Mouse (Mus musculus) stomach, postnatal 0 days (tissue): ENCODE measurements around the gene Bmp5.

Experiments used
- CTCF ChIP-seq: IDR thresholded peaks from 2 replicates; pipeline ENCODE4 v1.5.1; 2016; ENCODE audit warnings: antibody characterized with exemption, low read depth, mild to moderate bottlenecking, moderate library complexity
- EP300 ChIP-seq: optimal IDR thresholded peaks from 2 replicates; pipeline ENCODE3; 2016; ENCODE audit warnings: antibody characterized with exemption

DNA sequence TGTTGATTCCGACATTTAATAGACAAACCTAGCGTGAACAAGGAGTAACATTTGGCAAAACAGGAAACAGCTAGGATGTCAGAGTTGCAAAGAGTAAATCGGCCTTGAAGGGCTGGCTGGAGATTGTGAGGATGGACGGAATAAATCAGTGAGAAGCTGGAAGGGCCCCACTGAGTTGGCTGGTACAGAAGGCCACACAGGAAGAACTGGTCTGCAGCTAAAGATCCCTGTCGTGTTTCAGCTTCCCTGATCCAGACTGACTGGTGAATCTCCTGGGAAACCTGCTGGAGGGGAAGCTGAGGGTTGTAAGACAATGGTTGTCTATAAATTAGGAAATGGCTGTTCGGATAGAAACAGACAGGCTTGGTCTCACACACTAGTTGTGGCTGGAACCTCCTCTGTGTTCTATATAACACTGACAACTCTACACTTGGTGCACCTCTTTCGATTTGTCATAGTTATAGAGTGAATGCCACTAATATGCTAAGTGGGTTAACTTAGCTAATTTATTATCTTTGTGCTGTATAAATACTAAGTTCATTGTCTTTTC, 14.8 kb downstream of the Bmp5 start:
- no peak for TF ChIP-seq CTCF
- TF ChIP-seq EP300: no peak
